Mouse (Mus musculus) E14TG2a.4 (cell line): ENCODE measurements at regions not wholly inside any gene's neighbourhood (a gene's known extent, or its start where the extent isn't known, plus 50 kb on each side); places are given as distances from the start of the nearest gene placed in this dataset.

Experiments
- H3K27me3 ChIP-seq: 2 replicates; pipeline ENCODE4 v1.6.1; 2014; ENCODE audit warnings: low read length, control low read depth; ENCODE audit not compliant: insufficient read depth
- H3K36me3 ChIP-seq: 2 replicates; pipeline ENCODE4 v1.6.1; 2014; ENCODE audit warnings: low read length, control low read depth; ENCODE audit not compliant: insufficient read depth
- H3K4me1 ChIP-seq: replicated peaks from 2 replicates; pipeline ENCODE4 v1.6.1; 2014; ENCODE audit warnings: low read depth, low read length, control low read depth
- H3K4me3 ChIP-seq: replicated peaks from 2 replicates; pipeline ENCODE4 v1.5.1; 2014; ENCODE audit warnings: mild to moderate bottlenecking, low read length
- H3K9me3 ChIP-seq: 2 replicates; pipeline ENCODE4 v1.6.1; 2014; ENCODE audit warnings: low read length, control low read depth
- CTCF ChIP-seq: conservative IDR thresholded peaks from 2 replicates; pipeline ENCODE4 v1.5.1; 2014; ENCODE audit warnings: low read length
- NANOG ChIP-seq: IDR thresholded peaks from 2 replicates; pipeline ENCODE4 v1.6.1; 2014; ENCODE audit warnings: borderline replicate concordance, low read length, mixed read lengths
- POU5F1 ChIP-seq: IDR thresholded peaks from 2 replicates; pipeline ENCODE4 v1.6.1; 2014; ENCODE audit warnings: low read length, borderline replicate concordance

DNA sequence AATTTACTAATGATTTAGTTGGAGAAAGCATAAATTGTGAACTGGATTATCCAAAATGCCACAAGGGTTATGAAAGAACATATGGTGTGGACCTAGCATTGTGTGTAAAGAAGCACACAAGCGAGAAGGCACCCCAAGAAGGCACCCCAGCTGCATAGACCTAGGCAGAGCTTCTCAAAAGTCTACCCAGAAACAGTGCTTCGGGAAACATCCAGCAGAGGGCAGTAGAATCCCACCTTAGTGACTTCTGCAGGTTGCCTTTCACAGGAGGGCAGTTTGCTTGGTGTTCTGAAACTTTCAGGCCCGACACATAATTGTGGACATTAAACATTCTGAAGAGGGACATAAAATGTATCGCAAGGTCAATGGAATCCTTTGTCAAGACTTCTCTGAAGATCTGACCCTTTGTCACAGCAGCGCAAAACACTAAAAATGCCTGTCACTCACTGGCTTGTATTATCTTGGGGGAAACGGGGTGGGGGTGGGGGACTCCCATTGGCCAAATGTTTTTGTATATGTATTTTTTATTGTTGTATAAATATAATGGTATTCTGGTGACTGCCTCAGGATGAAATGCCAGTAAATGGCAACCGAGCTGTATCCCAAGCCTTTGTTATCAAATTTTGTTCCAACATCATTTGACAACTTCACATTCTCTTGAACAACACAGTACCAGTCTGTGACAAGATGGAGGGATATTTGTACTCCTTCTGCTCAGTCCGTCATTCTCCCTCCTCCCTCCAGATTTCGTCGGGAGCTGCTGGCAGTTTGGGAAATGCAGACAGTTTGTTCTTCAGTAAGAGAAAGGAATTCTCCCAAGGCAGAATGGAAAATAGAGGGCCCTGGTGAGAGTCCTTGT lies 156.4 kb upstream of the Frg1 start:
- H3K27me3 ChIP-seq, result no peaks in the 10 kb centered on the region
- TF ChIP-seq POU5F1 (no peak), CTCF (peak; percentile 75)
- H3K4me1 ChIP-seq, result no peaks in the 10 kb centered on the region

DNA sequence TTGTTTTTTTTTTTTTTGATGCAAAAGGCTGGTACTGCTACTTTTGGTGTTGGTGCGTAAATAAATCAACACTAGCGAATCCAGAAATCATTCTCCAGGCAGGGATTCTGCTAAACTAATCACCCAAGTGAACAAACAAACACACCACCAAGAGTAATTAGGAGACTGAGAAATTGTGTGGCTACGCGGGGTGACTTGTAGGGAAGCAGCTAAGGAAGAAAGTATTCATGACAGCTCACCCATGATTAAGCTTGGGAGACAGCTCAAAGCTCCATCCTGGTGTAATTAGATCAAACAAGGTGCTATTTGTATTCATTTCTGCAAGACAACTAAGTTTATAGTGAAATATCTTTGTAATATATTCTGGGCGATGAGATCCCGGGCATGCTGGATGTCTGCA lies 153.7 kb upstream of the Frg1 start:
- no peaks in the 10 kb centered on the region for H3K4me1 ChIP-seq
- H3K4me3 ChIP-seq, result no peak overlapping the region
- no peaks in the 10 kb centered on the region for H3K27me3 ChIP-seq
- H3K9me3 ChIP-seq, result no peaks in the 10 kb centered on the region
- no peaks in the 10 kb centered on the region for H3K36me3 ChIP-seq
- no peak for TF ChIP-seq NANOG
- no peak for TF ChIP-seq CTCF
- TF ChIP-seq POU5F1, result no peak

More for the DNA sequence above, 156.4 kb upstream of the Frg1 start:
- H3K4me3 ChIP-seq, result no peak overlapping the region
- H3K36me3 ChIP-seq, result no peaks in the 10 kb centered on the region
- H3K9me3 ChIP-seq, result no peaks in the 10 kb centered on the region

DNA sequence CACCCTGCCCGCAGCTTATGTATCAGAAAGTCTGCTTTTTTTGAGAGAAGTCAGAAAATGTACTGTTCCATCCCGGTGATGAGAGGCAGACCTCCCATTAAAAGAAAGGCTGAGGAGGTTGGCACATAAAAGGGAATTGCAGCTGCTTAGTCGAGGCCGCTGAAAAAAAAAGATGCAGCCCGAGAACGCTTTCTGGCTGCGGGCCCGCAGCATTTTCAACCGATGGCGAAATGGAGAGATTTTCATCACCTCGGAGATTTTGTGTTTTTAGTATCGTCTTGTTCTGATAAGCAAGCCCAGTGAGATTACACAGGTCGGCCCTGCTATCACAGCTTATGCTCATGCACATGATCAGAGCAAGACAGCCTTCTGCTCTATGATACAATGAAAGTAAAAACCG lies 145.1 kb upstream of the Frg1 start:
- no peaks in the 10 kb centered on the region for H3K27me3 ChIP-seq
- no peak overlapping the region for H3K4me3 ChIP-seq
- H3K9me3 ChIP-seq, result no peaks in the 10 kb centered on the region
- no peak for TF ChIP-seq NANOG
- no peak for TF ChIP-seq CTCF
- no peak for TF ChIP-seq POU5F1
- H3K36me3 ChIP-seq, result no peaks in the 10 kb centered on the region
- H3K4me1 ChIP-seq, result no peaks in the 10 kb centered on the region

DNA sequence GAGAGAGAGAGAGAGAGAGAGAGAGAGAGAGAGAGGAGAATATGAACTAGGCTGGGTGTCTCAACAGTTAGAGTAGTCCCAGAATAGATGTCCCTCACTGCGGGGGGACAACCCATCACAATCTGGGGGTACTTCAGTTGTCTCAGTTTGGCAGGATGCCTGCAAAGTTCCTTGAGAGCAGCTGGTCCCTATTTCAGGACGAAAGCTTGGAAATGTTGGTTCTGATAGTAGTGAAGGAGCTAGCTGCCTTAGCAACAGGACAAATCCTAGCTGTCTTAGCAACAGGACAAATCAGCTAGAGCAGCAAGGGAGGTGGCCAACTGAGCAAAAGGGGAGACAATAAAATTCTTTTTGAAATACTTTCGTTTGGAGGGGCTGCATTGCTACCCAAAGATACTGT lies 139.9 kb upstream of the Frg1 start:
- H3K4me1 ChIP-seq, result no peaks in the 10 kb centered on the region
- H3K4me3 ChIP-seq, result no peak overlapping the region
- H3K9me3 ChIP-seq, result no peaks in the 10 kb centered on the region
- no peaks in the 10 kb centered on the region for H3K36me3 ChIP-seq
- TF ChIP-seq POU5F1 (no peak), CTCF (no peak), NANOG (no peak)
- no peaks in the 10 kb centered on the region for H3K27me3 ChIP-seq

DNA sequence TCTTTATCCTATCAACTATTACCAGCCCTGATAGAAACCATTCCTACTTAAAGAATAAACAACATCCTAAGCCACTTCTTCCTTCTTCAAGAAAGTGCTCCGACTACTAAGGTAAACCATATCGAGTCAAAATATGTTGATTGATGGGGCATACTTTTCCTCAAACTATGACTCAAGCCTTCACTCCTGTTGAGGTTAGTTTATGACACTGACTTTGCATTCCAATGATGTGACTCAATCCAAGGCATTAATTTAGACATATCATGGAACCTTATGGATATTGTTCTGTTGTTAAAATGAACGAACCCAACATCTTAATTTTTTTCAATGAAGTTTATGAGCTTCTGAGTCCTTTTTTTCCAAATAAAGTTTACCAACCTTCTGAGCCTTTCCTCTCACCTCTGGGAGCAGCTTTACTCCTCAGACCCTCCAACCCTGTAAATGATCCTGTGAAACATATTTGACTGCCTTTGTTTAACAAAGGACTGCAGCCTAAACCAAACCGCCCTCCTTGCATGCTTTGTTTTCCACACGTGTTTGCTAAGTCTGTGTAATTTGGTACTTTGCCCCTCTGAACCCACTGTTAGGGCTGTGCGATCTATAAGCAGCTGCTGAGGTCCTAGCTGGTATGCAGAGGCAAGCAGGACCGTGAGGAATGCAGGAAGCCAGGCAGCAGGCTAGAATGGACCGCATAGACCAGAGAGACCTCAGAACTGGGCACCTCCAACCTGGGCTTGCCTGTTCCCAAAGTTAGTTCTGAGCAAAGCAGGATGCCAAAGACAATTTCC lies 136.1 kb upstream of the Frg1 start:
- H3K4me1 ChIP-seq, result no peaks in the 10 kb centered on the region
- H3K4me3 ChIP-seq, result no peak overlapping the region
- H3K36me3 ChIP-seq, result no peaks in the 10 kb centered on the region
- H3K9me3 ChIP-seq, result no peaks in the 10 kb centered on the region
- no peaks in the 10 kb centered on the region for H3K27me3 ChIP-seq
- TF ChIP-seq NANOG, result no peak
- TF ChIP-seq POU5F1, result no peak
- no peak for TF ChIP-seq CTCF

DNA sequence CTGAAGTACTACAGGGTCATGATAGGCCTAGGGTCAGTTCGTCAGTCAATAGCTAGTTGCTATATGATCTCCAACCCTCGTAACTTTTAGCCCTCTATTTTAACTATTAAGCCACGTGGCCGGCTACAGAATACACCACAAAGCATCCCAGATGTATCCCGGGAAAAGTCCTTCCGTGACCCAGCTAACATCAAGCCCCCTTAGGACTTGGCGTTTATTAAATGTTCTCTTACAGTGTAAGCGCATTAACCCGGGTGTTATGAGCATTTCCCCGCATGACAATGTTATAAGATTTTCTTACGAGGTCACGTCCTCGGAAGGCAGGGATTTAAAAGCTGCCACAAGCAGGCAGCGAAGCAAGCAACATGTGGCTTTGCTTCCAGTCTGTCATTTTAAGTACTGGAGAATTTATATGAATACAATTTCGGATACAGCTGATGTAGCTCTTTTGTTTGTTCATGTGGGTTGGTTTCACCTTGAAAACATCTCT lies 135.1 kb upstream of the Frg1 start:
- Histone ChIP-seq H3K4me3 (no peak overlapping the region), H3K4me1 (no peaks in the 10 kb centered on the region), H3K9me3 (no peaks in the 10 kb centered on the region), H3K36me3 (no peaks in the 10 kb centered on the region), H3K27me3 (no peaks in the 10 kb centered on the region)
- TF ChIP-seq CTCF (no peak), NANOG (no peak)

DNA sequence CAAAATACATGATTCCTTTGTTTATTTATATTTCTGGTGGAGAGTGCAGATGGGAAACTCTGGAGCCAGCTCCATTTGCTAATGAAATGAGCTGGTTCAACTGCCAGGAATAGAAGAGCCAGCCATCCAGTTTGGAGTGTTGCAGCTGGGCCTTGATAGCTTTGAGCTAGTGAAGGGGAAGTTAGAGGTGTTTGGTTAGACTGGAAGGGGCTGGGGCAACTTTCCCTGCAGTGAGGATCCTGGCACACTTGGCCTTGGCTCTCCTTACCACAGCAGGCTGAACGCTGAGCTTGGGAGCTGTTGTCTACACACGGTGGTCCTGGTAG lies 133.2 kb upstream of the Frg1 start:
- TF ChIP-seq CTCF, result no peak
- TF ChIP-seq NANOG, result no peak
- TF ChIP-seq POU5F1, result no peak
- no peaks in the 10 kb centered on the region for H3K27me3 ChIP-seq
- H3K9me3 ChIP-seq, result no peaks in the 10 kb centered on the region
- no peak overlapping the region for H3K4me3 ChIP-seq
- H3K4me1 ChIP-seq, result no peaks in the 10 kb centered on the region
- no peaks in the 10 kb centered on the region for H3K36me3 ChIP-seq

DNA sequence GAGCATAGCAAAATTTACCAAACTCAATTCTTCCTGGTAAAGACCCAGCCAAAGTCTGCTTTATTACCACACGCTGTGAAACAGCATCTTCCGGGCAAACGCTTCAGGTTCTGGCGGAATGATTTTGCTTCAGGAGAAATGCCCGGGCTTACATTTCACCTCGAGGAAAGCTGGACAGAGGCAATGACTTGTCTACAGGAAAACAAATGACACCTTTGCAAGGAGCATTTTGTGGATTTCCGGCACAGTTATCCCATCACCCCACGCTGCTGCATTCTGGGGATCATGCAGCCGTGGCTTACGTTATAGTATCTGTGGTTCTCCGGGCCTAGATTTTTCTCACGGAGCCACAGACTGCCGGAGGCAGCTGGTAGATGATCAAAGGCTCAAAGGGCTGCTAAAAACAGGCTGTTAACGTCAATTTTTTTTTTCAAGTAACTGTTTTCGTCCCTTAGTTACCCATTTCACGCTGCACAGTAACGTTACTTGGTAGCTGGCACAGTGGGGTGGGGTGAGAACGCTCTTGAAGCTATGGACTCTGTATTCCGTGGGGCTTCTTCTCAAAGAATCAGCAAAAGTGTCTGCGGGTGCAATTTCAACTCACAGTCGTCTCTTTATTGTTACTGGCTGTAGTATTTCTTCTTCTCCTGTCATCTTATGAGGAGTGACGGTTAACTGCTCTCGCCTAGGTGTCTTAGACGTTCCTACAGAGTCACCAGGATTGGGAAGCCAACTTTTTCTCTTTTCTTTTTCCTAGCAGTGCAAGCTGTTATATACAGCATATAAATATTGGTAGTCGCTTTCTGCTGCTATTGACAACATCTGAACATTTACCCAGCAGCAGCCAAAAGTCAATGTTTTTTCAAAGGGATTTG lies 132.6 kb upstream of the Frg1 start:
- H3K9me3 ChIP-seq, result no peaks in the 10 kb centered on the region
- TF ChIP-seq NANOG, result no peak
- no peak for TF ChIP-seq CTCF

More for the DNA sequence above, 132.6 kb upstream of the Frg1 start:
- Histone ChIP-seq H3K36me3 (no peaks in the 10 kb centered on the region), H3K4me1 (no peaks in the 10 kb centered on the region), H3K4me3 (no peak overlapping the region), H3K27me3 (no peaks in the 10 kb centered on the region)
